Mouse (Mus musculus) liver, embryonic 16.5 days (tissue): ENCODE measurements at regions not wholly inside any gene's neighbourhood (a gene's known extent, or its start where the extent isn't known, plus 50 kb on each side); places are given as distances from the start of the nearest gene placed in this dataset.

Experiments used
- ATAC-seq: fragments of 200-750 bp; cut with Nextera tagmentation; 2 replicates; pipeline ENCODE4 v1.8.0; 2017; ENCODE audit warnings: low read depth, mild to moderate bottlenecking, moderate number of reproducible peaks, moderate library complexity
- H3K27ac ChIP-seq: fragments of 300-500 bp; sonication (generic); 2 replicates; pipeline ENCODE4 v1.5.1; 2014; ENCODE audit warnings: mild to moderate bottlenecking, low read length
- H3K27me3 ChIP-seq: fragments of 300-500 bp; sonication (generic); 2 replicates; pipeline ENCODE4 v1.6.1; 2014; ENCODE audit warnings: low read depth, low read length, mixed read lengths; ENCODE audit not compliant: control insufficient read depth, insufficient read depth
- H3K36me3 ChIP-seq: fragments of 300-500 bp; sonication (generic); 2 replicates; pipeline ENCODE4 v1.6.1; 2014; ENCODE audit warnings: mild to moderate bottlenecking; ENCODE audit not compliant: control insufficient read depth, insufficient read depth
- H3K4me1 ChIP-seq: fragments of 300-500 bp; sonication (generic); 2 replicates; pipeline ENCODE4 v1.6.1; 2014; ENCODE audit warnings: low read depth, low read length, mixed read lengths; ENCODE audit not compliant: control insufficient read depth
- H3K4me2 ChIP-seq: fragments of 300-500 bp; sonication (generic); 2 replicates; pipeline ENCODE4 v1.6.1; 2014; ENCODE audit warnings: low read depth, low read length, mixed read lengths
- H3K4me3 ChIP-seq: fragments of 300-500 bp; sonication (generic); 2 replicates; pipeline ENCODE4 v1.5.1; 2014; ENCODE audit warnings: low read depth, mild to moderate bottlenecking, low read length
- H3K9ac ChIP-seq: fragments of 300-500 bp; sonication (generic); 2 replicates; pipeline ENCODE4 v1.6.1; 2014; ENCODE audit warnings: low read depth, low read length
- H3K9me3 ChIP-seq: fragments of 300-500 bp; sonication (generic); replicated peaks from 2 replicates; pipeline ENCODE4 v1.6.1; 2016; ENCODE audit warnings: low read length; ENCODE audit not compliant: control insufficient read depth
- WGBS: fragments of 180-500 bp; shearing (Covaris S2); extraction: QIAGEN DNeasy Blood & Tissue Kit; methylation state at CpG from one replicate; pipeline ENCODE4 v1.1.7; 2014; ENCODE audit not compliant: insufficient replicate concordance; 5-methylcytosine and 5-hydroxymethylcytosine counted together

- Histone ChIP-seq H3K4me1 (no peaks in the 10 kb centered on the region), H3K4me2 (no peak overlapping the region), H3K9me3 (no peaks in the 10 kb centered on the region), H3K9ac (no peak overlapping the region), H3K27ac (no peak overlapping the region), H3K27me3 (no peaks in the 10 kb centered on the region), H3K36me3 (no peaks in the 10 kb centered on the region), H3K4me3 (no peak overlapping the region)
- no peak for ATAC-seq
- 44% methylated on average over 3 of the region's 3 CpGs for WGBS
Measured at GRCm38 (mm10) chr11:44083716-44084115, 182.7 kb upstream of the Adra1b start.

- 38% methylated on average over 2 of the region's 2 CpGs for WGBS
Measured at GRCm38 (mm10) chr11:44086951-44087350, 185.9 kb upstream of the Adra1b start.

GRCm38 (mm10) chr11:44089514-44089913 lies 188.5 kb upstream of the Adra1b start:
- Histone ChIP-seq H3K27ac (no peak overlapping the region), H3K9me3 (no peaks in the 10 kb centered on the region), H3K4me3 (no peak overlapping the region), H3K4me1 (no peaks in the 10 kb centered on the region), H3K9ac (no peak overlapping the region), H3K4me2 (no peak overlapping the region), H3K36me3 (no peaks in the 10 kb centered on the region), H3K27me3 (no peaks in the 10 kb centered on the region)
- 67% methylated on average over 9 of the region's 9 CpGs for WGBS
- ATAC-seq, result no peak

More at GRCm38 (mm10) chr11:44086951-44087350, 185.9 kb upstream of the Adra1b start:
- no peaks in the 10 kb centered on the region for H3K9me3 ChIP-seq
- H3K27me3 ChIP-seq, result no peaks in the 10 kb centered on the region
- H3K4me2 ChIP-seq, result no peak overlapping the region
- H3K27ac ChIP-seq, result no peak overlapping the region
- H3K4me3 ChIP-seq, result no peak overlapping the region
- H3K36me3 ChIP-seq, result no peaks in the 10 kb centered on the region
- no peak overlapping the region for H3K9ac ChIP-seq
- ATAC-seq, result no peak
- H3K4me1 ChIP-seq, result no peaks in the 10 kb centered on the region

- no peak overlapping the region for H3K27ac ChIP-seq
- H3K27me3 ChIP-seq, result no peaks in the 10 kb centered on the region
- H3K4me1 ChIP-seq, result no peaks in the 10 kb centered on the region
- no peak overlapping the region for H3K4me2 ChIP-seq
- no peaks in the 10 kb centered on the region for H3K9me3 ChIP-seq
- H3K36me3 ChIP-seq, result no peaks in the 10 kb centered on the region
- H3K4me3 ChIP-seq, result no peak overlapping the region
- WGBS, result 41% methylated on average over 4 of the region's 4 CpGs
- ATAC-seq, result no peak
- no peak overlapping the region for H3K9ac ChIP-seq
Measured at GRCm38 (mm10) chr11:44095280-44095679, 194.3 kb upstream of the Adra1b start.

- Histone ChIP-seq H3K4me1 (no peaks in the 10 kb centered on the region), H3K9me3 (no peaks in the 10 kb centered on the region), H3K36me3 (no peaks in the 10 kb centered on the region), H3K4me3 (no peak overlapping the region), H3K4me2 (no peak overlapping the region), H3K27me3 (no peaks in the 10 kb centered on the region), H3K27ac (no peak overlapping the region), H3K9ac (no peak overlapping the region)
- WGBS, result 48% methylated on average over 5 of the region's 5 CpGs
- no peak for ATAC-seq
Measured at GRCm38 (mm10) chr11:44103188-44103840, 202.3 kb upstream of the Adra1b start.

- H3K9ac ChIP-seq, result no peak overlapping the region
- no peak for ATAC-seq
- H3K4me3 ChIP-seq, result no peak overlapping the region
- no peak overlapping the region for H3K27ac ChIP-seq
- no peaks in the 10 kb centered on the region for H3K4me1 ChIP-seq
- H3K27me3 ChIP-seq, result no peaks in the 10 kb centered on the region
- H3K36me3 ChIP-seq, result no peaks in the 10 kb centered on the region
- no peaks in the 10 kb centered on the region for H3K9me3 ChIP-seq
- H3K4me2 ChIP-seq, result no peak overlapping the region
Measured at GRCm38 (mm10) chr11:44103841-44104191, 202.8 kb upstream of the Adra1b start.

- Histone ChIP-seq H3K4me2 (no peak overlapping the region), H3K9me3 (no peaks in the 10 kb centered on the region), H3K27me3 (no peaks in the 10 kb centered on the region), H3K4me1 (no peaks in the 10 kb centered on the region), H3K36me3 (no peaks in the 10 kb centered on the region), H3K9ac (no peak overlapping the region), H3K4me3 (no peak overlapping the region), H3K27ac (no peak overlapping the region)
- ATAC-seq, result no peak
- WGBS, result 65% methylated on average over 1 of the region's 1 CpGs
Measured at GRCm38 (mm10) chr11:44106231-44106630, 205.2 kb upstream of the Adra1b start.

- no peaks in the 10 kb centered on the region for H3K9me3 ChIP-seq
- WGBS, result 49% methylated on average over 5 of the region's 5 CpGs
- no peaks in the 10 kb centered on the region for H3K36me3 ChIP-seq
- no peak overlapping the region for H3K4me3 ChIP-seq
- H3K4me2 ChIP-seq, result no peak overlapping the region
- H3K27me3 ChIP-seq, result no peaks in the 10 kb centered on the region
- H3K9ac ChIP-seq, result no peak overlapping the region
- no peak for ATAC-seq
- H3K4me1 ChIP-seq, result no peaks in the 10 kb centered on the region
- no peak overlapping the region for H3K27ac ChIP-seq
Measured at GRCm38 (mm10) chr11:44111525-44111924, 210.5 kb upstream of the Adra1b start.

- no peaks in the 10 kb centered on the region for H3K27me3 ChIP-seq
- no peaks in the 10 kb centered on the region for H3K36me3 ChIP-seq
- no peaks in the 10 kb centered on the region for H3K4me1 ChIP-seq
- no peak overlapping the region for H3K27ac ChIP-seq
- no peak overlapping the region for H3K4me3 ChIP-seq
- no peak overlapping the region for H3K4me2 ChIP-seq
- ATAC-seq, result no peak
- no peak overlapping the region for H3K9ac ChIP-seq
- H3K9me3 ChIP-seq, result no peaks in the 10 kb centered on the region
- 58% methylated on average over 9 of the region's 9 CpGs for WGBS
Measured at GRCm38 (mm10) chr11:44127088-44127487, 226.1 kb upstream of the Adra1b start.
